Mouse (Mus musculus): ENCODE measurements around the gene Scnn1b. TPM values are rescaled to one million over a fixed set of nuclear protein-coding genes. Genes with fewer than 3 reads are reported as not detected.

The Scnn1b gene
- 0.06 and 0.08 TPM in 2 replicates for polyA plus RNA-seq (2015; fragmentation: Nextera tagmentation; extraction: Ambion mirVana)

- no peaks in the 10 kb centered on the region for H3K9me3 ChIP-seq
- H3K9ac ChIP-seq (replicated peaks) = no peak within 1 kb of the TSS
- peaks cover 20% of the 10 kb centered on the region for H3K27me3 ChIP-seq
- WGBS = 2% methylated on average over 38 of the region's 42 CpGs
- no peaks in the 10 kb centered on the region for H3K36me3 ChIP-seq
- no peak within 1 kb of the TSS for H3K27ac ChIP-seq (replicated peaks)
- H3K4me3 ChIP-seq = peak within 1 kb of the TSS; percentile 28
- ATAC-seq (replicated peaks) = no peak
- peak within 1 kb of the TSS; percentile 46 for H3K4me2 ChIP-seq (replicated peaks)
- H3K4me1 ChIP-seq = peaks cover 9% of the 10 kb centered on the region
These were observed at the start of gene Scnn1b for GRCm38 (mm10) chr7:121864858-121865585. TSS of gene Scnn1b (plus strand) at chr7:121865038.

- Histone ChIP-seq H3K9me3 (no peaks in the 10 kb centered on the region), H3K27ac (replicated peaks) (no peak overlapping the region), H3K4me3 (no peak overlapping the region), H3K4me1 (no peaks in the 10 kb centered on the region), H3K4me2 (replicated peaks) (no peak overlapping the region), H3K36me3 (no peaks in the 10 kb centered on the region), H3K9ac (replicated peaks) (no peak overlapping the region), H3K27me3 (no peaks in the 10 kb centered on the region)
- WGBS = 95% methylated on average over 6 of the region's 6 CpGs
- no peak for ATAC-seq (replicated peaks)
These were observed 43.2 kb upstream of the Scnn1b start for GRCm38 (mm10) chr7:121821632-121822031.

GRCm38 (mm10) chr7:121828481-121828880 is 36.4 kb upstream of the Scnn1b start:
- no peak overlapping the region for H3K4me3 ChIP-seq
- no peaks in the 10 kb centered on the region for H3K27me3 ChIP-seq
- H3K9me3 ChIP-seq = no peaks in the 10 kb centered on the region
- H3K36me3 ChIP-seq = no peaks in the 10 kb centered on the region
- ATAC-seq (replicated peaks) = no peak
- H3K9ac ChIP-seq (replicated peaks) = no peak overlapping the region
- no peaks in the 10 kb centered on the region for H3K4me1 ChIP-seq
- H3K4me2 ChIP-seq (replicated peaks) = no peak overlapping the region
- no peak overlapping the region for H3K27ac ChIP-seq (replicated peaks)
- WGBS = 73% methylated on average over 1 of the region's 1 CpGs

DNA sequence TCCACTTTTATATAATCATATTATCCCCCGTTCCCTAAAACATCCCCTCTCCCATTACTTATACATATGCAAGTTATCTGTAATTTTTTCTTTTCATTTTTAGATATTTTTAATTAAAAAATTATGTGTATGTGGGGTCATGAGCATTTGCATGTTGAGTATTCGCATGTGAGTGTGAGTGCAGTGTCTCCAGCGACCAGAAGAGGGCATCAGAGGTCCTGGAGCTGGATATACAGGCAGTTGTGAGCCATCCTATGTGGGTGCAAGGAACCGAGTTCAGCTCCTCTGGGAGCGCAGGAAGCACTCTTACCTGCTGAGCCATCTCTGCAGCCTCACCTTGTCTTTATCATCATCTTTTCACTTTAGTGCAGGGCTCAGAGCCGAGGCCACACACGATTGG is 29.4 kb upstream of the Scnn1b start:
- ATAC-seq (replicated peaks) = no peak
- H3K4me1 ChIP-seq = no peaks in the 10 kb centered on the region
- H3K9ac ChIP-seq (replicated peaks) = no peak overlapping the region
- no peak overlapping the region for H3K27ac ChIP-seq (replicated peaks)
- WGBS = 91% methylated on average over 7 of the region's 7 CpGs
- no peaks in the 10 kb centered on the region for H3K27me3 ChIP-seq
- no peaks in the 10 kb centered on the region for H3K9me3 ChIP-seq
- H3K36me3 ChIP-seq = no peaks in the 10 kb centered on the region
- H3K4me2 ChIP-seq (replicated peaks) = no peak overlapping the region
- H3K4me3 ChIP-seq = no peak overlapping the region

DNA sequence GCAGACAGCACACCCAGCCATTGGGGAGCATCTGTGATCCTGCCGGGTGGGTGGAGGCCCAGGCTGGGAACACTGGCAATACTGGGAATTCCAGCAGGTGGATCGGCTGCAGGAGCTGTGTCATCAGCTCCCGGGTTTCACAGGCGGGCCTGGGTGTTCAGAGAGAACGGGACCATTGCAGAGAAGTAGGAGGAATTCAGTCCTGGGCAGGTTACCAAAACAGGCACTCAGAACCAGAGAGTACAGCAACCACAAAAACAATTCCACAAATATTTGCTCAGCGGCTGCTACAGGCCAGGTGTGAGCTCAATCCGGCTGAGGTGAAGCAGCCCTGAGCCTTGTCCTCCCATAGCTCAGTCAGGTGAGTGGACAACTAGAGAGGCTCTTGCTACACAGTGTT is 28.0 kb upstream of the Scnn1b start:
- Histone ChIP-seq H3K9ac (replicated peaks) (no peak overlapping the region), H3K27ac (replicated peaks) (no peak overlapping the region), H3K27me3 (no peaks in the 10 kb centered on the region), H3K4me2 (replicated peaks) (no peak overlapping the region), H3K36me3 (no peaks in the 10 kb centered on the region), H3K9me3 (no peaks in the 10 kb centered on the region), H3K4me3 (no peak overlapping the region), H3K4me1 (no peaks in the 10 kb centered on the region)
- WGBS = 93% methylated on average over 7 of the region's 7 CpGs
- ATAC-seq (replicated peaks) = no peak

DNA sequence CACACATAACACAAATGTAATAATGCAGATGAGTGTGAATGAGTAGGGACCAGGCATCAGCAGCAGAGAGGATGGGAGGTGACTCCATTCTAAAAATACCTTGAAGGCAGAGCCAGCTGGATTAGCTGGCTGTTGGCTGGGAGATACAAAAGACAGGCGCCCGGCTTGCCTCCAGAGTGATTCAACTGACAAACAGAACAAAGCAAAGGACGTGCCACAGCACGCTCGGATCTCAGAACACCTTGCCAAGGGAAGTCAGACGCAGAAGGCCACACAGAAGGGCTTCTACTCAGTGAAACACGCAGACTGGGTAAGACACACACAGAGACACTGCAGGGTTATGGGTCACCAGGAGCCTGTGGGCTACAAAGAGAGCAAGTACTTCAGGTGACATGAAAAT is 24.0 kb upstream of the Scnn1b start:
- Histone ChIP-seq H3K9ac (replicated peaks) (no peak overlapping the region), H3K36me3 (no peaks in the 10 kb centered on the region), H3K4me2 (replicated peaks) (no peak overlapping the region), H3K9me3 (no peaks in the 10 kb centered on the region), H3K4me3 (no peak overlapping the region), H3K4me1 (no peaks in the 10 kb centered on the region), H3K27ac (replicated peaks) (no peak overlapping the region), H3K27me3 (no peaks in the 10 kb centered on the region)
- ATAC-seq (replicated peaks) = no peak
- 69% methylated on average over 7 of the region's 7 CpGs for WGBS

GRCm38 (mm10) chr7:121842234-121842633 is 22.6 kb upstream of the Scnn1b start:
- Histone ChIP-seq H3K4me1 (no peaks in the 10 kb centered on the region), H3K9me3 (no peaks in the 10 kb centered on the region), H3K4me2 (replicated peaks) (no peak overlapping the region), H3K36me3 (no peaks in the 10 kb centered on the region), H3K27me3 (no peaks in the 10 kb centered on the region), H3K4me3 (no peak overlapping the region), H3K27ac (replicated peaks) (no peak overlapping the region), H3K9ac (replicated peaks) (no peak overlapping the region)
- WGBS = 78% methylated on average over 6 of the region's 6 CpGs
- no peak for ATAC-seq (replicated peaks)

GRCm38 (mm10) chr7:121845964-121846363 is 18.9 kb upstream of the Scnn1b start:
- WGBS = 81% methylated on average over 6 of the region's 6 CpGs
- no peak overlapping the region for H3K4me3 ChIP-seq
- no peak for ATAC-seq (replicated peaks)

DNA sequence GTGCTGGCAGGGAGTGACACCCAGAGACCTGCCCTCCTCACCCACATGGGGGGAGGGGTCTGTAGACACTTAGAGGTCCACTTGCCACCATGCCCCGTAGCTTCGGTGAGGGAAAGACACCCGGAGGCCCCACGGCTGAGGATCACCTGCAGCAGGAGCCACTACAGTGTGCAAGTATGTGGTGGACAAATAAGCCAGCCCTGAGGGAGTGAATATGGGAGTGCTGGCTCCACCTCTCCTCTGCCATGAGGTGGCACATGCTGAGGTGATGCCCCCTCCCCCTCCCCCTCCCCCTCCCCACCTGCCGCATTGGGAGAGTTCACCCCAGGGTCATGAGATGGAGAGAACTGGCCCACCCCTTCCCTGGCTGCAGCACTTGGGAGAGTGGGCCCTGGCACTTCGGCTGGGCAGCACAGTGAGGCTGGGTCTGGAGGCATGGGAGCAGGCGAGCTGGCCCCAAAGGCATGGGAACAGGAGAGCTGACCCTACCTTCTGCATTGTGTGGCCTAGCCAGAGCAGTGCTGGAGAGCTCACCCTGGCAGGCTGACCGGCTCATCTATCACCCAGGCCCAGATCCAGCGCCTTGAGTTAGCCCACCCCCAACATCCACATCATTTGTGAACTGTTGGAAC is 16.2 kb upstream of the Scnn1b start:
- 87% methylated on average over 9 of the region's 9 CpGs for WGBS
- no peaks in the 10 kb centered on the region for H3K9me3 ChIP-seq
- H3K36me3 ChIP-seq = no peaks in the 10 kb centered on the region
- H3K4me3 ChIP-seq = no peak overlapping the region
- no peaks in the 10 kb centered on the region for H3K27me3 ChIP-seq
- no peak overlapping the region for H3K4me2 ChIP-seq (replicated peaks)
- ATAC-seq (replicated peaks) = no peak
- H3K27ac ChIP-seq (replicated peaks) = no peak overlapping the region
- no peaks in the 10 kb centered on the region for H3K4me1 ChIP-seq
- H3K9ac ChIP-seq (replicated peaks) = no peak overlapping the region

More at GRCm38 (mm10) chr7:121845964-121846363, 18.9 kb upstream of the Scnn1b start:
- Histone ChIP-seq H3K9ac (replicated peaks) (no peak overlapping the region), H3K4me2 (replicated peaks) (no peak overlapping the region), H3K4me1 (no peaks in the 10 kb centered on the region), H3K27me3 (no peaks in the 10 kb centered on the region), H3K9me3 (no peaks in the 10 kb centered on the region), H3K27ac (replicated peaks) (no peak overlapping the region), H3K36me3 (no peaks in the 10 kb centered on the region)

DNA sequence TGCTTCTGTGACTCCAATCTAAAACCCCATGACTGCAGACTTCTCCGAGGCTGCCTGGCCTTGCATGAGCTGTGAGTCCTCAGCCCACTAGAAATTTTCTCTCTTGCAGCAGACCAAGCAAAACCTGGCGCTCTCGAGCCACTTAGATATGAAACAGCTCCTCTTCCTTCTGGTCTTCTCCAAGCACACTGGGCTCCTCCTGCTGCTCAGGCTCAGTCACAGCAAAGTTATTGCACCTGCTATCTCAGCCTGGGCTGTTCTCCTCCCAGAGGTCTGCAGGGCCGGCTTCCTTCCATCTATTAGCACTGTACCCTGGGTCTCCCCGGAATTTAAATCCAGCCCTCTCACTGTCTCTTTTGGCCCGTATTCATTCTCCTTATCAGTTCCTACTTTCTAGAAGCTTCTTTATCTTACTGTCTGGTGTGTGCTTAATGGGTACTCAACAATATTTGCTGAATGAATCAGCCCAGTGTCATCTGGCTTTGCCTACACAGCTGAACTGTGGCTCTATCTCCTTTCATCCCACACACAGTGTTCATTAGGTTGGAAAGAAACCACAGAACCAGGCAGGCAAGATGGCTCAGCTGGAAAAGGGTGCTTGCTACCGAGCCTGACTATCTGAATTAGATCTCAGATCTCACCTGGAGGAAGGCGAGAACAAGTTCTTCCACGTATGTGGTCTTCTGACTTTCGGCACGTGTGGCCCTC is 7.5 kb upstream of the Scnn1b start:
- no peak overlapping the region for H3K9ac ChIP-seq (replicated peaks)
- no peaks in the 10 kb centered on the region for H3K9me3 ChIP-seq
- no peak overlapping the region for H3K4me3 ChIP-seq
- no peaks in the 10 kb centered on the region for H3K36me3 ChIP-seq
- H3K27ac ChIP-seq (replicated peaks) = no peak overlapping the region
- H3K4me1 ChIP-seq = no peaks in the 10 kb centered on the region
- H3K27me3 ChIP-seq = no peaks in the 10 kb centered on the region
- no peak for ATAC-seq (replicated peaks)
- WGBS = 89% methylated on average over 11 of the region's 11 CpGs
- no peak overlapping the region for H3K4me2 ChIP-seq (replicated peaks)

GRCm38 (mm10) chr7:121858939-121859338 is 5.9 kb upstream of the Scnn1b start:
- Histone ChIP-seq H3K27ac (replicated peaks) (no peak overlapping the region), H3K4me1 (no peaks in the 10 kb centered on the region), H3K9ac (replicated peaks) (no peak overlapping the region), H3K4me3 (no peak overlapping the region), H3K27me3 (no peaks in the 10 kb centered on the region), H3K36me3 (no peaks in the 10 kb centered on the region), H3K9me3 (no peaks in the 10 kb centered on the region), H3K4me2 (replicated peaks) (no peak overlapping the region)
- ATAC-seq (replicated peaks) = no peak
- 88% methylated on average over 8 of the region's 8 CpGs for WGBS

DNA sequence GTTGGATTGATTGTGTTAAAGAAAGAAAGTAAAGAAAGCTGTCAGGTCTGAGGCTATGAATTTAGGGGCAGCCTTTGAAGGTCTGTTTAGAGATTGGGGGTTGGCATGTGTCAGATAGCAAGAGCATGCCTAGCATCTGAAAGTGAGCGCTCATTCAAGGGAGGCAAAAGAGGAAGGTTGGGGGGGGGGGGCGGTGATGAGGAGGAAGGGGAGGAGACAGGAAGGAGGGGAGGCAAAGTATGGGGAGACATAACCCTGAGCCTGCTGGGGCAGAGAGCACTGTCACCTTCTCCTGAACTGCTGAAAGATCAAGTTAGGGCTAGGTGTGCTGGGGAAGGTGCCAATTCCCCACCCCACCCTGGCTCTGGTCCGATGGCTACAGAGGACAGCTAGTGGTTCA is 6.8 kb downstream of the Scnn1b start:
- no peak for ATAC-seq (replicated peaks)
- H3K27ac ChIP-seq (replicated peaks) = no peak overlapping the region
- no peak overlapping the region for H3K9ac ChIP-seq (replicated peaks)
- H3K9me3 ChIP-seq = no peaks in the 10 kb centered on the region
- no peak overlapping the region for H3K4me2 ChIP-seq (replicated peaks)
- no peaks in the 10 kb centered on the region for H3K36me3 ChIP-seq
- 80% methylated on average over 2 of the region's 3 CpGs for WGBS
- no peaks in the 10 kb centered on the region for H3K4me1 ChIP-seq
- no peak overlapping the region for H3K4me3 ChIP-seq
- no peaks in the 10 kb centered on the region for H3K27me3 ChIP-seq
